Mouse (Mus musculus) WW6 (cell line): Measurements from ENCODE around the gene Ccdc86.

Experiments
- DNase-seq: peaks from one replicate; pipeline ENCODE4 v3.0.0-alpha.2; 2013; ENCODE audit warnings: low read depth, low spot score

Gene Ccdc86

DNA sequence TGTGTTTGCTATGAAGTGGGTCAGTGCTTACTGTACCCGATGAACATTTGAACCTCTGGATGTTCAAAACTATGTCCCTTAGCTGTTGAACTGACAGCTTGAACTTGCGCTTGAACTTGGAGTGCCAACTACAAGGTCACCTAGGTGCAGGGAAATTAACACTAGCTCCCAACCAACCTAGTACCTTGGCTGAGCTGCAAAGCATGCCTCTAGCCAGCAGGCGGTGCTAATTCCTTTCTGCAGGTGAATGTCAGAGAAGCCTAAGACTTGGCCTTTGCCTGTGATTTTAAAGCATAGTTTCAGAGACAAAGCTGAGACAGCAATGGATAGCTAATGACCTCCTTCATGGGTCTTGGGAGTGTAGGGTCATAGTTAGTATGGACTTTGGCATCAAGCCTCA lies 41.2 kb downstream of the Ccdc86 start:
- peak; percentile 22 for DNase-seq

GRCm38 (mm10) chr19:10905728-10906000 lies 43.4 kb downstream of the Ccdc86 start:
- DNase-seq, result no peak

GRCm38 (mm10) chr19:10904927-10905727 lies 43.9 kb downstream of the Ccdc86 start:
- no peak for DNase-seq

- DNase-seq, result no peak
These were observed 44.6 kb downstream of the Ccdc86 start for GRCm38 (mm10) chr19:10904512-10904911.

- no peak for DNase-seq
These were observed 48.0 kb downstream of the Ccdc86 start for GRCm38 (mm10) chr19:10901046-10901445.

- DNase-seq, result no peak
These were observed 48.8 kb downstream of the Ccdc86 start for GRCm38 (mm10) chr19:10900315-10900714.

DNA sequence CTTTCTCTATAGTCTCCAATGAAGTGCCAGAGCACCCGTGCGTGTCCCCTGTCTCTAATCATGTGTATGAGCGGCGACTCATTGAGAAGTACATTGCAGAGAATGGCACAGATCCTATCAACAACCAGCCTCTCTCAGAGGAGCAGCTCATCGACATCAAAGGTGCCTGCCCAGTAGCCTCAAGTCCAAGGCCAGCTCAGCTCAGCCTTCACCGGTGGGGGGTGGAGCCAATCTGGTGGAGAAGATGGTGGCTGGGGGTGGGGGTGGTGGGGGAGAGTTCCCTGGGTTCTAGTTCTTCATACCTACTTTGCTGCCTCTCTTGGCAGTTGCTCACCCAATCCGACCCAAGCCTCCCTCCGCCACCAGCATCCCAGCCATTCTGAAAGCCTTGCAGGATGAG lies 51.6 kb downstream of the Ccdc86 start:
- no peak for DNase-seq

DNA sequence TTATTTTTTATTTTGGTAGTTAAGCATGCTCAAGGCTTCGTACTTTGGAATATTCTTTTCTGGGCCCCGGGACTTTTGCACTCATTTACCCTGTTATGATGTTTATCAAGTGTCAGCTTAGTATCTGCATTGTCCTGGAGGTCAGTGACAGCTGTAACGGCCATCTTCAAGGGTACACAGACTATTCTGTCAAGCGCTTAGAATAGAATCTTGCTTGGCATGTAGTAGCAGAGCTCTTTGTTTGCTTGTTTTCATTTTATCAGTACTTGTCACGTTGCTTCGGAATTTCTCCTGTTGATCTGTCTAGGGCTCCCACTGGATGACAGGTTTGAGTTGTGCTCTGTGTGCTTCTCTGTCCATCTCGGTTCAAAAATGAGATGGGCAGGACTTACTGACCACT lies 52.2 kb downstream of the Ccdc86 start:
- no peak for DNase-seq

GRCm38 (mm10) chr19:10895708-10896107 lies 53.4 kb downstream of the Ccdc86 start:
- no peak for DNase-seq

DNA sequence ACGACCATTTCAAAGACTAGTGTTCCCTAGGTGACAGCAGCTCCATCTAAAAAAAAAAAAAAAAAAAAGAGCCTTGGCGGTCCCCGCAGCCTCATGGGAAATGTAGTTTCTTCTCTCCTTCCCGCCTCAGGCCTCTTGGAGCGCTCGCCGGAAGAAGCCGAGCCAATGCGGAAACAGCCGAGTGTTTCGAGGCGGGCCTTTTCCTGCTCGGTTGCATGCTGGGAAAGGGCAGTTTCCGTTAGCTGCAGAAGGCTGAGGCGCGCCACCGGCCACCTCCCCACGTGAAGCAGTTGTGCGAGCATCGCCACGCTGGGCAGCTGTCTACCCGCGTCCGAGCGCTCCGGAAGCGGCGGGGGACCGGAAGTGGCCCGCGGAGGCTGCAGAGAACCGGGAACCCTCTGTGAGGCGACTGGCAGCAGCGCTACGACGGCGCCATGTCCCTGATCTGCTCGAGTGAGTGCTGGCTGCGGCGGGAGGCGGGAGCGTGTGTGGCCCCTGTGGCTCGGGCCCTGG lies 54.0 kb downstream of the Ccdc86 start, which contains the start of gene Prpf19:
Prpf19 (plus strand) TSS at position 216 of the 513 bp plus-strand sequence.
- peak; percentile 83 for DNase-seq

DNA sequence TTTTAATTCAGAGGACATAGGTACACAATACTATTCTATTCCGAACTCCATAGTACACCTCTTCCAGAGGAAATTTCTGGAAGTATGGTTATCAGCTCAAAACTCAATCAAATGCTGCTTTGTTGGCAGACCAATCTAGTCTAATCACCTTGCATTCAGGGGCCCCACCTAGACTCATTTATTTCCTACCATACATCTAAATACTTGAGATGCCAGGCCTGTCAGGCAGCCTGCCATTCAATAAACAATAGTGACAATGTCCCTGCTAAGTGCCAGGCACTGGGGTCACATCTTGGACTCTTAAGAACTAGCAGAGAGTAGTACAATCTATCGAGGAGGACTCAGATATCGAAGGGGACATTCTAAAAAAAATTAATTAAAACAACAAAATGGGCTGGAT lies 56.9 kb downstream of the Ccdc86 start:
- DNase-seq, result no peak
